Mouse (Mus musculus) erythroblast, adult 5-6 weeks (primary cell): Measurements from ENCODE around the gene Haus6. TPM values are rescaled to one million over a fixed set of nuclear protein-coding genes. Genes with fewer than 3 reads are reported as not detected.
A peak's percentile ranks its signal among the peaks of the same experiment; 100 is the strongest.

ENCODE experiments used
- ATAC-seq: replicated peaks from 2 replicates; pipeline ENCODE4 v1.8.0; 2016; ENCODE audit warnings: moderate number of reproducible peaks, mild to moderate bottlenecking, moderate TSS enrichment, inconsistent platforms; ENCODE audit not compliant: poor library complexity, low FRiP score, severe bottlenecking
- total RNA-seq, 2 experiments: library from RNA; stranded (forward) in 1 of 2; stranded (reverse) in 1 of 2; fragments of 150-400 nt in 1 of 2; fragments of 200-764, 138-1000 nt in 1 of 2; gene quantifications; 2 replicates each; pipeline versions ENCODE4 v1.2.3 to v1.2.4; 2015 to 2017; ENCODE audit warnings: low replicate concordance in 2 of 2

Gene Haus6
- total RNA-seq, 2 experiments from 2014 or later = 7.9 to 13.9 TPM

GRCm38 (mm10) chr4:86576120-86576541 is 35.7 kb downstream of the Haus6 start:
- no peak for ATAC-seq

GRCm38 (mm10) chr4:86575283-86575983 is 36.4 kb downstream of the Haus6 start, which contains the start of gene Rraga:
Gene Rraga (plus strand): TSS chr4:86575668.
- ATAC-seq = peak; percentile 98

GRCm38 (mm10) chr4:86574939-86575282 is 36.9 kb downstream of the Haus6 start:
- peak; percentile 26 for ATAC-seq

GRCm38 (mm10) chr4:86561061-86561460 is 50.8 kb downstream of the Haus6 start:
- ATAC-seq = no peak

- no peak for ATAC-seq
Observed at GRCm38 (mm10) chr4:86559006-86559405, 52.8 kb downstream of the Haus6 start.

- ATAC-seq = no peak
Observed at GRCm38 (mm10) chr4:86558228-86558627, 53.6 kb downstream of the Haus6 start, which contains the start of gene Saxo1. Gene Saxo1 (minus strand): TSS chr4:86558328.

- no peak for ATAC-seq
Observed at GRCm38 (mm10) chr4:86557371-86557770, 54.5 kb downstream of the Haus6 start.

- peak; percentile 70; the same call in 1 of the 2 replicates for ATAC-seq
Observed at GRCm38 (mm10) chr4:86555035-86555707, 56.7 kb downstream of the Haus6 start.

GRCm38 (mm10) chr4:86548332-86548731 is 63.5 kb downstream of the Haus6 start:
- no peak for ATAC-seq

GRCm38 (mm10) chr4:86545615-86546014 is 66.2 kb downstream of the Haus6 start:
- ATAC-seq = no peak

GRCm38 (mm10) chr4:86543999-86544398 is 67.9 kb downstream of the Haus6 start:
- no peak for ATAC-seq

GRCm38 (mm10) chr4:86541573-86541972 is 70.3 kb downstream of the Haus6 start:
- ATAC-seq = no peak

GRCm38 (mm10) chr4:86538936-86539335 is 72.9 kb downstream of the Haus6 start:
- no peak for ATAC-seq

GRCm38 (mm10) chr4:86537972-86538371 is 73.9 kb downstream of the Haus6 start:
- no peak for ATAC-seq

GRCm38 (mm10) chr4:86534091-86534481 is 77.8 kb downstream of the Haus6 start:
- no peak for ATAC-seq

- ATAC-seq = no peak
Observed at GRCm38 (mm10) chr4:86533406-86534090, 78.3 kb downstream of the Haus6 start.

GRCm38 (mm10) chr4:86529161-86529560 is 82.7 kb downstream of the Haus6 start:
- no peak for ATAC-seq
